Mouse (Mus musculus) midbrain, embryonic 15.5 days (tissue): Measurements from ENCODE around the gene Ugt1a8. TPM values are rescaled to one million over a fixed set of nuclear protein-coding genes. Genes with fewer than 3 reads are reported as not detected.
"Not testable (repeated sequence)": the region's sequence is repeated elsewhere in the genome, so short reads cannot be mapped to it uniquely, and the experiment has no call there.

Source experiments
- ATAC-seq: fragments of 200-750 bp; cut with Nextera tagmentation; replicated peaks from 2 replicates; pipeline ENCODE4 v1.8.0; 2017; ENCODE audit warnings: moderate TSS enrichment
- H3K27ac ChIP-seq: fragments of 300-500 bp; sonication (generic); 2 replicates; pipeline ENCODE4 v1.5.1; 2015; ENCODE audit warnings: mild to moderate bottlenecking, inconsistent platforms
- H3K27me3 ChIP-seq: fragments of 300-500 bp; sonication (generic); replicated peaks from 2 replicates; pipeline ENCODE4 v1.6.1; 2015; ENCODE audit warnings: inconsistent platforms
- H3K36me3 ChIP-seq: fragments of 300-500 bp; sonication (generic); replicated peaks from 2 replicates; pipeline ENCODE4 v1.6.1; 2015; ENCODE audit warnings: inconsistent platforms
- H3K4me1 ChIP-seq: fragments of 300-500 bp; sonication (generic); 2 replicates; pipeline ENCODE4 v1.6.1; 2015; ENCODE audit warnings: inconsistent platforms
- H3K4me2 ChIP-seq: fragments of 300-500 bp; sonication (generic); 2 replicates; pipeline ENCODE4 v1.6.1; 2015; ENCODE audit warnings: inconsistent platforms, mild to moderate bottlenecking, moderate library complexity
- H3K4me3 ChIP-seq: fragments of 300-500 bp; sonication (generic); 2 replicates; pipeline ENCODE4 v1.5.1; 2015; ENCODE audit warnings: mild to moderate bottlenecking, inconsistent platforms
- H3K9ac ChIP-seq: fragments of 300-500 bp; sonication (generic); 2 replicates; pipeline ENCODE4 v1.6.1; 2015; ENCODE audit warnings: mild to moderate bottlenecking, inconsistent platforms
- H3K9me3 ChIP-seq: fragments of 300-500 bp; sonication (generic); 2 replicates; pipeline ENCODE4 v1.6.1; 2016; ENCODE audit warnings: inconsistent platforms
- WGBS: fragments of 180-500 bp; shearing (Covaris S2); methylation state at CpG from one replicate; pipeline ENCODE4 v1.1.7; 2015; ENCODE audit warnings: mixed read lengths; 5-methylcytosine and 5-hydroxymethylcytosine counted together
- polyA plus RNA-seq: library from polyadenylated mRNA; unstranded; fragments of >200 nt; fragmentation: Nextera tagmentation; extraction: Ambion mirVana; gene quantifications from 2 replicates; pipeline ENCODE4 v1.2.1, GENCODE M21; 2015

The Ugt1a8 gene
- polyA plus RNA-seq, 1 experiment from 2014 or later: not detected

GRCm38 (mm10) chr1:88094270-88094676 lies 6.7 kb downstream of the Ugt1a8 start:
- not testable (repeated sequence) for H3K27me3 ChIP-seq, H3K27ac ChIP-seq, H3K36me3 ChIP-seq, H3K9ac ChIP-seq, H3K4me3 ChIP-seq, H3K9me3 ChIP-seq, H3K4me2 ChIP-seq, ATAC-seq, H3K4me1 ChIP-seq
- WGBS: 70% methylated on average over 3 of the region's 3 CpGs

GRCm38 (mm10) chr1:88094941-88095492 lies 7.4 kb downstream of the Ugt1a8 start, which contains the start of gene Ugt1a7c:
TSS of gene Ugt1a7c (plus strand) at chr1:88095062.
- H3K4me2 ChIP-seq: no peak within 1 kb of the TSS
- H3K4me3 ChIP-seq: no peak within 1 kb of the TSS
- H3K27me3 ChIP-seq: no peaks in the 10 kb centered on the region
- no peaks in the 10 kb centered on the region for H3K36me3 ChIP-seq
- no peaks in the 10 kb centered on the region for H3K9me3 ChIP-seq
- H3K9ac ChIP-seq: no peak within 1 kb of the TSS
- 73% methylated on average over 10 of the region's 10 CpGs for WGBS
- ATAC-seq: no peak
- no peaks in the 10 kb centered on the region for H3K4me1 ChIP-seq
- no peak within 1 kb of the TSS for H3K27ac ChIP-seq

GRCm38 (mm10) chr1:88098546-88098945 lies 10.9 kb downstream of the Ugt1a8 start:
- H3K27me3 ChIP-seq, H3K4me2 ChIP-seq, H3K4me3 ChIP-seq, H3K4me1 ChIP-seq, H3K36me3 ChIP-seq, H3K27ac ChIP-seq, ATAC-seq, H3K9ac ChIP-seq, H3K9me3 ChIP-seq: not testable (repeated sequence)
- WGBS: 90% methylated on average over 3 of the region's 3 CpGs

GRCm38 (mm10) chr1:88099691-88100090 lies 12.1 kb downstream of the Ugt1a8 start:
- whole genome bisulfite sequencing: 93% methylated on average over 2 of the region's 2 CpGs
- not testable (repeated sequence) for H3K36me3 ChIP-seq, ATAC-seq

GRCm38 (mm10) chr1:88103019-88103418 lies 15.4 kb downstream of the Ugt1a8 start, which contains the start of gene Ugt1a6b:
TSS of gene Ugt1a6b (plus strand) at chr1:88103252.
- H3K4me3 ChIP-seq, H3K27me3 ChIP-seq, H3K4me1 ChIP-seq, ATAC-seq, H3K9ac ChIP-seq, H3K27ac ChIP-seq, H3K4me2 ChIP-seq, H3K9me3 ChIP-seq, H3K36me3 ChIP-seq: not testable (repeated sequence)
- 61% methylated on average over 3 of the region's 3 CpGs for WGBS

More at GRCm38 (mm10) chr1:88099691-88100090, 12.1 kb downstream of the Ugt1a8 start:
- not testable (repeated sequence) for H3K27me3 ChIP-seq, H3K9ac ChIP-seq, H3K4me2 ChIP-seq, H3K4me3 ChIP-seq, H3K27ac ChIP-seq, H3K4me1 ChIP-seq, H3K9me3 ChIP-seq

- not testable (repeated sequence) for H3K4me2 ChIP-seq, H3K36me3 ChIP-seq, H3K4me3 ChIP-seq, H3K4me1 ChIP-seq, H3K9ac ChIP-seq, H3K9me3 ChIP-seq, ATAC-seq, H3K27me3 ChIP-seq, H3K27ac ChIP-seq
- WGBS: 85% methylated on average over 4 of the region's 5 CpGs
Measured at GRCm38 (mm10) chr1:88103697-88104468, 16.3 kb downstream of the Ugt1a8 start.

GRCm38 (mm10) chr1:88104667-88105430 lies 17.2 kb downstream of the Ugt1a8 start:
- WGBS: 84% methylated on average over 1 of the region's 1 CpGs
- H3K4me1 ChIP-seq: no peaks in the 10 kb centered on the region
- H3K27me3 ChIP-seq: no peaks in the 10 kb centered on the region
- ATAC-seq: no peak
- no peak overlapping the region for H3K4me2 ChIP-seq
- H3K9ac ChIP-seq: no peak overlapping the region
- no peak overlapping the region for H3K27ac ChIP-seq
- H3K4me3 ChIP-seq: no peak overlapping the region
- no peaks in the 10 kb centered on the region for H3K9me3 ChIP-seq
- no peaks in the 10 kb centered on the region for H3K36me3 ChIP-seq

GRCm38 (mm10) chr1:88105656-88106055 lies 18.0 kb downstream of the Ugt1a8 start:
- Histone ChIP-seq H3K36me3 (no peaks in the 10 kb centered on the region), H3K4me3 (no peak overlapping the region), H3K27ac (no peak overlapping the region), H3K27me3 (no peaks in the 10 kb centered on the region), H3K9ac (no peak overlapping the region), H3K4me2 (no peak overlapping the region), H3K9me3 (no peaks in the 10 kb centered on the region), H3K4me1 (no peaks in the 10 kb centered on the region)
- WGBS: 65% methylated on average over 2 of the region's 2 CpGs
- ATAC-seq: no peak

GRCm38 (mm10) chr1:88109027-88109557 lies 21.5 kb downstream of the Ugt1a8 start:
- WGBS: 85% methylated on average over 2 of the region's 2 CpGs
- not testable (repeated sequence) for H3K9me3 ChIP-seq, H3K36me3 ChIP-seq, H3K4me1 ChIP-seq, H3K9ac ChIP-seq, H3K27ac ChIP-seq, ATAC-seq, H3K27me3 ChIP-seq, H3K4me3 ChIP-seq, H3K4me2 ChIP-seq

GRCm38 (mm10) chr1:88109604-88110003 lies 22.0 kb downstream of the Ugt1a8 start:
- not testable (repeated sequence) for ATAC-seq, H3K27ac ChIP-seq, H3K9ac ChIP-seq, H3K4me3 ChIP-seq, H3K27me3 ChIP-seq, H3K4me2 ChIP-seq, H3K9me3 ChIP-seq, H3K4me1 ChIP-seq, H3K36me3 ChIP-seq
- 87% methylated on average over 2 of the region's 2 CpGs for WGBS

GRCm38 (mm10) chr1:88112769-88113168 lies 25.2 kb downstream of the Ugt1a8 start:
- H3K27me3 ChIP-seq, H3K9ac ChIP-seq, H3K27ac ChIP-seq, H3K9me3 ChIP-seq, H3K36me3 ChIP-seq, H3K4me3 ChIP-seq, ATAC-seq, H3K4me1 ChIP-seq, H3K4me2 ChIP-seq: not testable (repeated sequence)
- WGBS: 94% methylated on average over 6 of the region's 6 CpGs

GRCm38 (mm10) chr1:88120550-88120949 lies 32.9 kb downstream of the Ugt1a8 start:
- not testable (repeated sequence) for H3K4me2 ChIP-seq, H3K27me3 ChIP-seq, H3K36me3 ChIP-seq, H3K4me3 ChIP-seq, H3K4me1 ChIP-seq, H3K9ac ChIP-seq, ATAC-seq, H3K27ac ChIP-seq, H3K9me3 ChIP-seq
- WGBS: 15% methylated on average over 4 of the region's 4 CpGs
